Mouse (Mus musculus): ENCODE measurements around the gene Gm21319.
"Not testable (repeated sequence)": the region's sequence is repeated elsewhere in the genome, so short reads cannot be mapped to it uniquely, and the experiment has no call there.

Gene Gm21319

DNA sequence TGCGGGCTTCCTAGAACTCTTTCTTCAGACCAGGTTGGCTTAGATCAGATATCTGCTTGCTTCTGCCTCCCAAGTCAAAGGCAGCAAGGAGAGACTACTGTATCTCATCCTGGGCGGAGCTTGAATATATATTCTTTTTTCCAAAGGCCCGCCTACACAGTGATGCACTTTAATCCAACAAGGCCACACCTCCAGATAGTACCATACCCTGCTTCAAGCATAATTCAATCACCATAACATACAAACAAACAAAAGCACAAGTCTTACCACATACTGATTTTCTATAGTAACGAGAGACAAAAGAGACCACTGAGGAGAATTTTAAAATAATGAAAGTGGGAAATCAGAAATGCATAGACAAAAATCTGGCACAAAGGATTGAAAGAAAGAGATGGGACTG, at the start of gene Gm21319:
Gm21319 (minus strand) TSS at position 101 of the 400 bp plus-strand sequence.
- not testable (repeated sequence) for DNase-seq (ENCODE audit: low spot score in 2 of 2)

DNA sequence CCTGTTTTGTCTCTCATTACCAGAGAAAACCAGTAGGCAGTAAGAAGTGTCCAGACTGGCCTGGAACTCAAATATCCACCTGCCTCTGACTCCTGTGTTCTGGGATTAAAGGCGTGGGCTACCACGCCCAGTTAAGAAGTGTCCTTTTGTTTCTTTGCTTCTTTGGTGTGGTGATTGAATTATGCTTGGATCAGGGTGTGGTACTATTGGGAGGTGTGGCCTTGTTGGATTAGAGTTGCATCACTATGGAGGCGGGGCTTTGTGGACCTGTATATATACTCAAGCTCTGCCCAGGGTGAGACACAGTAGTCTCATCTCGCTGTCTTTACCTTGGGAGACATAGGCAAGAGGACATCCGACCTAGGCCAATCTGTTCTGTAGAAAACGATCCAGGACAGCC, 40.7 kb upstream of the Gm21319 start, which contains the start of gene BB287469:
BB287469 (plus strand) TSS at position 301 of the 400 bp plus-strand sequence.
- DNase-seq (ENCODE audit: low spot score in 2 of 2): not testable (repeated sequence)

- DNase-seq (ENCODE audit: low spot score in 2 of 2): not testable (repeated sequence)
Measured at GRCm38 (mm10) chr12:87797971-87798370, 22.4 kb upstream of the Gm21319 start.

DNA sequence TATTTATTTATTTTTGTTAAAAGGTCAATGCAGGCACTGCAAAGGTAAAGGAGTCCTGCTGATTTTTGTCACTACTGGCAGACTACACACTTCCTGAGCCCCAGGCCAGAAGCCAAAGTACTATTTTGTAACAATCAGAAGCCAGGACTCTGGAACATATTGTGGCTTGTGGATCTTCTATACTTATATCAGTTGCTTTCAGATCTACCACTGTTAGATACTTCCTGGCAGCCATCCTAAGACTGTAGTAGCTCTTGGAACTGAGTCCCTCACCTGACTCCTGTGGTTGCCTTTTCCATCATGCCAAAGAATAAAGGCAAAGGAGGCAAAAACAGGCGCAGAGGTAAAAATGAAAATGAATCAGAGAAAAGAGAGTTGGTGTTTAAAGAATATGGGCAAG, 19.7 kb upstream of the Gm21319 start, which contains the start of gene Gm21936:
Gm21936 (plus strand) TSS at position 301 of the 400 bp plus-strand sequence.
- not testable (repeated sequence) for DNase-seq (ENCODE audit: low spot score in 2 of 2)

Data from frontal cortex, postnatal 25 days (tissue).